Mouse (Mus musculus): ENCODE measurements around the gene Galnt16.

- TF ChIP-seq CTCF (IDR thresholded peaks at IDR 0.05; ENCODE audit: borderline replicate concordance, extremely low read depth, insufficient read depth, insufficient read length) (no peak), POLR2A (IDR thresholded peaks at IDR 0.05; ENCODE audit: borderline replicate concordance, extremely low read depth, insufficient read depth, insufficient read length, poor library complexity, severe bottlenecking) (no peak)
Measured at GRCm38 (mm10) chr12:80653951-80654658, 136.0 kb downstream of the Galnt16 start.
